In genomic region chr2:130362511-130363026, GRCm38 (mm10) we compare ENCODE assay signal across 9 mouse cellular contexts. TPM values are rescaled to one million over a fixed set of nuclear protein-coding genes. Genes with fewer than 3 reads are reported as not detected.
DNase-seq lines count a peak whose midpoint lies in the region; ATAC-seq and TF ChIP-seq lines count a peak whose summit lies in the region.
"Had no signal": no experiment of that assay in that cellular context is flagged by ENCODE, and none has a peak within 500 bp of the region (broad histone marks: within the 10 kb centered on the region; RNA-seq: fewer than 3 reads in every experiment).

No protein-coding gene starts in this region.

- no peaks in the 10 kb centered on the region for H3K27me3 ChIP-seq in Patski
- H3K27me3 ChIP-seq in hindbrain, embryonic 12.5 days = peaks cover 74% of the 10 kb centered on the region
- H3K27me3 ChIP-seq in midbrain, embryonic 12.5 days = peaks cover 66% of the 10 kb centered on the region

- CTCF ChIA-PET in Patski (lab: Charles Lee) = interaction anchor here (1.2 kb wide), 1 partner anchor 13 kb away, joined by 3 read pairs; no protein-coding TSS in a partner anchor

- peak; percentile 58 for ATAC-seq in Patski
- ATAC-seq in hindbrain, embryonic 12.5 days (ENCODE audit: low FRiP score) = 0 out of 2 replicates have a peak, but pooled peaks have one; percentile 55
- ATAC-seq in midbrain, embryonic 12.5 days (ENCODE audit: low FRiP score, low read depth) = no peak

- peaks cover 7% of the 10 kb centered on the region for H3K4me1 ChIP-seq in hindbrain, embryonic 12.5 days
- peaks cover 23% of the 10 kb centered on the region for H3K4me1 ChIP-seq in midbrain, embryonic 12.5 days

- H3K4me2 ChIP-seq in hindbrain, embryonic 12.5 days (replicated peaks) = no peak overlapping the region
- 0 out of 2 replicates have a peak overlapping the region, but pooled peaks have one; percentile 11 for H3K4me2 ChIP-seq in midbrain, embryonic 12.5 days (replicated peaks)

- in situ Hi-C loops in Patski (cut with MboI; ENCODE audit: low pct_unique_long_range_greater_than_20kb) = no loop called here

- H3K27ac ChIP-seq in hindbrain, embryonic 12.5 days = no peak overlapping the region
- H3K27ac ChIP-seq in midbrain, embryonic 12.5 days (replicated peaks) = no peak overlapping the region

- no peaks in the 10 kb centered on the region for H3K36me3 ChIP-seq in hindbrain, embryonic 12.5 days
- H3K36me3 ChIP-seq in midbrain, embryonic 12.5 days = no peaks in the 10 kb centered on the region

- H3K9ac ChIP-seq in hindbrain, embryonic 12.5 days = no peak overlapping the region
- no peak overlapping the region for H3K9ac ChIP-seq in midbrain, embryonic 12.5 days (replicated peaks)

- H3K9me3 ChIP-seq in hindbrain, embryonic 12.5 days (replicated peaks) = no peaks in the 10 kb centered on the region
- H3K9me3 ChIP-seq in midbrain, embryonic 12.5 days = no peaks in the 10 kb centered on the region

- POLR2A ChIA-PET in Patski (lab: Charles Lee) = no interaction called here

- peak; percentile 15 to 26 for DNase-seq in cerebellum, adult 18-20 months
- DNase-seq in cerebellum, adult 9-11 months = no peak
- no peak for DNase-seq in Patski (ENCODE audit: low read depth, low spot score)
- peak; percentile 32 for DNase-seq in embryo, embryonic 11.5 days (ENCODE audit: low read depth, low spot score)
- DNase-seq in layer of hippocampus, postnatal 25 days (ENCODE audit: extremely low spot score in 1 of 2, low spot score in 1 of 2) = peak; percentile 57 to 73
- DNase-seq in testis, postnatal 14 days (ENCODE audit: low spot score) = peak; percentile 31

- no peak overlapping the region for H3K4me3 ChIP-seq in hindbrain, embryonic 12.5 days
- H3K4me3 ChIP-seq in midbrain, embryonic 12.5 days = no peak overlapping the region

- WGBS in hindbrain, embryonic 12.5 days = 1% methylated on average over 14 of the region's 14 CpGs
- WGBS in midbrain, embryonic 12.5 days = 4% methylated on average over 14 of the region's 14 CpGs

- TF ChIP-seq CTCF in Patski (IDR thresholded peaks at IDR 0.05) = peak; percentile 83

RNA-seq across cellular contexts. Expression of gene Cpxm1, which starts 34.8 kb away (rescaled TPM):
- polyA plus RNA-seq in Patski (2021) = 0.82 TPM
- 53.3 and 57.0 TPM in 2 replicates for polyA plus RNA-seq in hindbrain, embryonic 12.5 days (2016; fragmentation: Nextera tagmentation; extraction: Ambion mirVana)
- 1 to 10 TPM; 6.3 to 6.8 TPM for total RNA-seq in layer of hippocampus, postnatal 25 days (2021)
- 33.6 and 59.5 TPM in 2 replicates for polyA plus RNA-seq in midbrain, embryonic 12.5 days (2016; fragmentation: Nextera tagmentation; extraction: Ambion mirVana)

RNA-seq across cellular contexts. Expression of gene Gm28372, which starts 42.5 kb away (rescaled TPM):
- polyA plus RNA-seq in Patski (2021) = 0.06 TPM
- 0.34 TPM in 1 of 2 replicates, not detected in the other for polyA plus RNA-seq in hindbrain, embryonic 12.5 days (2016; fragmentation: Nextera tagmentation; extraction: Ambion mirVana)
- total RNA-seq in layer of hippocampus, postnatal 25 days (2021) = not detected
- polyA plus RNA-seq in midbrain, embryonic 12.5 days (2016; fragmentation: Nextera tagmentation; extraction: Ambion mirVana) = 0.13 and 0.23 TPM in 2 replicates
- total RNA-seq: layer of hippocampus, adult 8-10 months had no signal

RNA-seq across cellular contexts. Expression of gene 1700020A23Rik, which starts 42.5 kb away (rescaled TPM):
- not detected for polyA plus RNA-seq in Patski (2021)
- polyA plus RNA-seq in hindbrain, embryonic 12.5 days (2016; fragmentation: Nextera tagmentation; extraction: Ambion mirVana) = 0.35 TPM in 1 of 2 replicates, not detected in the other
- not detected for total RNA-seq in layer of hippocampus, postnatal 25 days (2021)
- 0.38 and 0.55 TPM in 2 replicates for polyA plus RNA-seq in midbrain, embryonic 12.5 days (2016; fragmentation: Nextera tagmentation; extraction: Ambion mirVana)
- total RNA-seq: layer of hippocampus, adult 8-10 months had no signal

RNA-seq across cellular contexts. Expression of gene Tmem239, which starts 43.7 kb away (rescaled TPM):
- polyA plus RNA-seq in Patski (2021) = not detected
- polyA plus RNA-seq in hindbrain, embryonic 12.5 days (2016; fragmentation: Nextera tagmentation; extraction: Ambion mirVana) = not detected in 2 replicates
- total RNA-seq in layer of hippocampus, postnatal 25 days (2021) = not detected
- not detected in 2 replicates for polyA plus RNA-seq in midbrain, embryonic 12.5 days (2016; fragmentation: Nextera tagmentation; extraction: Ambion mirVana)
- total RNA-seq: layer of hippocampus, adult 8-10 months had no signal

Comparison
In these comparisons a context has a peak if more than half of its experiments do, and no peak if none do; other contexts are left out.
1. DNase-seq: peak in cerebellum, adult 18-20 months (2 of 2), embryo, embryonic 11.5 days (single experiment), layer of hippocampus, postnatal 25 days (2 of 2) and testis, postnatal 14 days (single experiment); none in cerebellum, adult 9-11 months (single experiment) and Patski (single experiment).
2. RNA of gene Cpxm1, which starts 34.8 kb away (polyA plus RNA-seq): 33.6 to 59.5 TPM in midbrain, embryonic 12.5 days and 53.3 to 57.0 TPM in hindbrain, embryonic 12.5 days; 0.82 TPM in Patski (single experiment); every median in the first group is over 10 times any median in the second.